Mouse (Mus musculus) colon, adult 2 months (tissue): ENCODE data around the gene Ric3. TPM values are rescaled to one million over a fixed set of nuclear protein-coding genes. Genes with fewer than 3 reads are reported as not detected.

Experiments
- polyA plus RNA-seq: library from polyadenylated mRNA; depleted of rRNA; stranded (reverse); fragments of >200 nt; gene quantifications from 2 replicates; pipeline ENCODE4 v1.2.3, GENCODE M21; 2012; rRNA removed

Ric3 gene
- 1.5 and 2.8 TPM in 2 replicates for polyA plus RNA-seq

DNA sequence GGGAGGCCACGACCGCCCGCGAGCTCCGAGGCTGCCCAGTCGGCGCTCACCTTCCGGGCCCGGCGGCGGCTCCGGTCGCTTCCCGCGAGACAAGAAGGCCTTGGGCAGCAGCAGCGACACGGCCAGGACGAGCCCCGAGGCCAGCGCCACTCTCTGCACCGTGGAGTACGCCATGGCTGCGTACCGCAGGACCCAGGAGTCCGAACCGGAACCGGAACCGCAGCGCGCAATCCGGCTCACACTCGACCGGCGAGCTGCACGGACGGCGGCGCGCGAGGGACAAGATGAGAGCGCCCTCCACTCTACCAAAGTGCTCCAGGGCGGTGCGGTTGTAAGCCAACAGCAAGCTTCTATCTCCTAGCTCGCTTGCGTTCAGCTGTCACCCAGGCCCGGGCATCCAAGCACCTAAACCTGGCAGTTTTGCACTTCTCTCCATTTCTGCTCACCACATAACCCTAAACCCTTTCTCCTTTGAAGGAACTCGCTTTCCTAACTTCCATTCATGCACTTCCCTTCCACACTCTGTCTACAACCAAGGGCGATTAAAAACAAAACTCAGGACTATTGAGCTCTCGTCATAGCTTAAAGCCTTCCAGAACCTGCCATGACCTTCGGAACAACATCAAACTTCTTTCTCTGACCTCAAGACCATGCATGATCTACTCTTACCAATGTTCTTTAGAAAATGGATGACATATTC, at the start of gene Ric3:
TSS of gene Ric3 (minus strand) at position 219 of the 700 bp plus-strand sequence.

Other genes starting within 250 kb of the Ric3 start
- not detected in 2 replicates for gene Olfr516, start 232.8 kb downstream of the Ric3 start, polyA plus RNA-seq
- gene Olfr517, start 211.0 kb downstream of the Ric3 start, polyA plus RNA-seq, result not detected in 2 replicates
- gene Olfr518, start 198.3 kb downstream of the Ric3 start, polyA plus RNA-seq, result not detected in 2 replicates
- gene Olfr519, start 188.9 kb downstream of the Ric3 start, polyA plus RNA-seq, result not detected in 2 replicates
- gene Nlrp10, start 153.2 kb downstream of the Ric3 start, polyA plus RNA-seq, result 0.47 and 0.63 TPM in 2 replicates
- 200 and 254 TPM in 2 replicates for gene Eif3f, start 148.9 kb downstream of the Ric3 start, polyA plus RNA-seq
- 1.6 and 1.8 TPM in 2 replicates for gene Tub, start 133.0 kb downstream of the Ric3 start, polyA plus RNA-seq
- 2.1 and 4.8 TPM in 2 replicates for gene Lmo1, start 91.9 kb upstream of the Ric3 start, polyA plus RNA-seq